Mouse (Mus musculus) MEL (cell line): ENCODE results near the gene Ybx1. TPM values are rescaled to one million over a fixed set of nuclear protein-coding genes. Genes with fewer than 3 reads are reported as not detected.

ENCODE experiments used
- DNase-seq: peaks from one replicate; pipeline ENCODE4 v3.0.0; 2011; ENCODE audit warnings: low read depth, low spot score
- H3K27ac ChIP-seq: 2 replicates; pipeline ENCODE4 v1.5.1; 2012; ENCODE audit warnings: low read depth, mild to moderate bottlenecking, control low read depth, low read length, moderate library complexity; ENCODE audit not compliant: control insufficient read depth
- H3K27me3 ChIP-seq, 2 experiments: fragments of 150-350 bp in 1 of 2; sonication (generic) in 1 of 2; 2 replicates each; pipeline ENCODE4 v1.6.1; 2012; ENCODE audit warnings: low read length in 2 of 2, mild to moderate bottlenecking in 2 of 2, improper control_type of control experiment in 1 of 2, moderate library complexity in 1 of 2; ENCODE audit not compliant: insufficient read depth in 2 of 2, control insufficient read depth in 1 of 2
- H3K36me3 ChIP-seq, 2 experiments: 2 replicates each; pipeline ENCODE4 v1.6.1; 2012 to 2014; ENCODE audit warnings: low read length in 2 of 2, improper control_type of control experiment in 1 of 2, inconsistent platforms in 1 of 2, mild to moderate bottlenecking in 1 of 2; ENCODE audit not compliant: insufficient read depth in 2 of 2, control insufficient read depth in 1 of 2
- H3K4me1 ChIP-seq, 2 experiments: fragments of 150-350 bp in 1 of 2; sonication (generic) in 1 of 2; 2 replicates each; pipeline ENCODE4 v1.6.1; 2012; ENCODE audit warnings: low read length in 2 of 2, improper control_type of control experiment in 1 of 2, mild to moderate bottlenecking in 1 of 2; ENCODE audit not compliant: insufficient read depth in 2 of 2, control insufficient read depth in 1 of 2
- H3K4me3 ChIP-seq, 2 experiments: fragments of 150-350 bp in 1 of 2; sonication (generic) in 1 of 2; 2 replicates each; pipeline ENCODE4 v1.5.1; 2012; ENCODE audit warnings: low read depth in 2 of 2, low read length in 2 of 2, mild to moderate bottlenecking in 2 of 2, moderate library complexity in 2 of 2, control low read depth in 1 of 2, improper control_type of control experiment in 1 of 2; ENCODE audit not compliant: control insufficient read depth in 1 of 2, insufficient read depth in 1 of 2
- H3K79me2 ChIP-seq: 2 replicates; pipeline ENCODE4 v1.6.1; 2012; ENCODE audit warnings: mild to moderate bottlenecking, low read length, moderate library complexity; ENCODE audit not compliant: control insufficient read depth, poor library complexity, insufficient read depth
- H3K9ac ChIP-seq: 2 replicates; pipeline ENCODE4 v1.6.1; 2012; ENCODE audit warnings: low read depth, mild to moderate bottlenecking, control low read depth, low read length, moderate library complexity; ENCODE audit not compliant: control insufficient read depth, poor library complexity, severe bottlenecking
- H3K9me3 ChIP-seq: fragments of 150-350 bp; sonication (generic); replicated peaks from 2 replicates; pipeline ENCODE4 v1.6.1; 2012; ENCODE audit warnings: mild to moderate bottlenecking, low read length, improper control_type of control experiment, moderate library complexity; ENCODE audit not compliant: insufficient read depth
- BHLHE40 ChIP-seq: IDR thresholded peaks from 2 replicates; pipeline ENCODE4 v1.6.1; 2012; ENCODE audit warnings: low read depth, mild to moderate bottlenecking, inconsistent platforms, low read length, improper control_type of control experiment, borderline replicate concordance
- CHD1 ChIP-seq: IDR thresholded peaks from 2 replicates; pipeline ENCODE4 v1.6.1; 2012; ENCODE audit warnings: low read depth, mild to moderate bottlenecking, inconsistent platforms, low read length, improper control_type of control experiment
- CHD2 ChIP-seq: IDR thresholded peaks from 2 replicates; pipeline ENCODE4 v1.6.1; 2011; ENCODE audit warnings: low read length, improper control_type of control experiment
- CTCF ChIP-seq, 3 experiments: IDR thresholded peaks in 2 of 3; conservative IDR thresholded peaks in 1 of 3; 2 replicates each; pipeline ENCODE4 v1.5.1; 2011 to 2012; ENCODE audit warnings: low read length in 3 of 3, low read depth in 2 of 3, mild to moderate bottlenecking in 2 of 3, improper control_type of control experiment in 1 of 3, inconsistent platforms in 1 of 3, mixed read lengths in 1 of 3, moderate library complexity in 1 of 3; ENCODE audit not compliant: control insufficient read depth in 1 of 3, insufficient read depth in 1 of 3, poor library complexity in 1 of 3, severe bottlenecking in 1 of 3
- ELF1 ChIP-seq: IDR thresholded peaks from 2 replicates; pipeline ENCODE4 v1.6.1; 2014; ENCODE audit warnings: low read depth, mild to moderate bottlenecking, inconsistent platforms, low read length, improper control_type of control experiment, moderate library complexity
- ETS1 ChIP-seq: IDR thresholded peaks from 2 replicates; pipeline ENCODE4 v1.6.1; 2012; ENCODE audit warnings: low read depth, mild to moderate bottlenecking, inconsistent platforms, low read length, improper control_type of control experiment, moderate library complexity
- GATA1 ChIP-seq: IDR thresholded peaks from 2 replicates; pipeline ENCODE4 v1.6.1; 2011; ENCODE audit warnings: low read depth, low read length, improper control_type of control experiment
- HCFC1 ChIP-seq: IDR thresholded peaks from 2 replicates; pipeline ENCODE4 v1.6.1; 2012; ENCODE audit warnings: low read depth, mild to moderate bottlenecking, inconsistent platforms, low read length, improper control_type of control experiment, moderate library complexity
- KAT2A ChIP-seq: conservative IDR thresholded peaks from 2 replicates; pipeline ENCODE4 v1.6.1; 2012; ENCODE audit warnings: low read depth, low read length, improper control_type of control experiment, inconsistent platforms
- MAFK ChIP-seq: IDR thresholded peaks from 2 replicates; pipeline ENCODE4 v1.6.1; 2011; ENCODE audit warnings: low read depth, mild to moderate bottlenecking, low read length, improper control_type of control experiment, borderline replicate concordance
- MAX ChIP-seq: IDR thresholded peaks from 2 replicates; pipeline ENCODE4 v1.6.1; 2011; ENCODE audit warnings: low read length, improper control_type of control experiment
- MXI1 ChIP-seq: IDR thresholded peaks from 2 replicates; pipeline ENCODE4 v1.6.1; 2011; ENCODE audit warnings: mild to moderate bottlenecking, low read depth, low read length, improper control_type of control experiment
- MYC ChIP-seq: IDR thresholded peaks from 2 replicates; pipeline ENCODE4 v1.6.1; 2011; ENCODE audit warnings: low read depth, mild to moderate bottlenecking, low read length, improper control_type of control experiment, moderate library complexity
- POLR2A ChIP-seq, 2 experiments: IDR thresholded peaks; 2 replicates each; pipeline ENCODE4 v1.6.1; 2011 to 2012; ENCODE audit warnings: low read length in 2 of 2, mild to moderate bottlenecking in 2 of 2, control low read depth in 1 of 2, improper control_type of control experiment in 1 of 2, low read depth in 1 of 2, moderate library complexity in 1 of 2; ENCODE audit not compliant: control insufficient read depth in 1 of 2, insufficient read depth in 1 of 2, poor library complexity in 1 of 2
- POLR2AphosphoS2 ChIP-seq: IDR thresholded peaks from 2 replicates; pipeline ENCODE4 v1.6.1; 2011; ENCODE audit warnings: low read length, improper control_type of control experiment
- SIN3A ChIP-seq: IDR thresholded peaks from 2 replicates; pipeline ENCODE4 v1.6.1; 2012; ENCODE audit warnings: low read length, improper control_type of control experiment, inconsistent platforms
- SMC3 ChIP-seq: IDR thresholded peaks from 2 replicates; pipeline ENCODE4 v1.6.1; 2011; ENCODE audit warnings: low read depth, low read length, improper control_type of control experiment
- TAL1 ChIP-seq: IDR thresholded peaks from 2 replicates; pipeline ENCODE4 v1.6.1; 2012; ENCODE audit warnings: mild to moderate bottlenecking, inconsistent platforms, low read length, moderate library complexity, mixed read lengths
- TBP ChIP-seq: IDR thresholded peaks from 2 replicates; pipeline ENCODE4 v1.8.0; 2011; ENCODE audit warnings: low read depth, low read length, improper control_type of control experiment
- USF1 ChIP-seq: IDR thresholded peaks from 2 replicates; pipeline ENCODE4 v1.6.1; 2014; ENCODE audit warnings: low read depth, mild to moderate bottlenecking, inconsistent platforms, low read length, improper control_type of control experiment, moderate library complexity
- ZC3H11A ChIP-seq: IDR thresholded peaks from 2 replicates; pipeline ENCODE4 v1.6.1; 2012; ENCODE audit warnings: low read depth, mild to moderate bottlenecking, inconsistent platforms, low read length, improper control_type of control experiment
- ZNF384 ChIP-seq: IDR thresholded peaks from 2 replicates; pipeline ENCODE4 v1.6.1; 2012; ENCODE audit warnings: low read depth, mild to moderate bottlenecking, inconsistent platforms, low read length, improper control_type of control experiment
- polyA plus RNA-seq, 2 experiments: library from polyadenylated mRNA; stranded (reverse) in 1 of 2; unstranded in 1 of 2; fragments of >175 nt in 1 of 2; fragments of >200 nt in 1 of 2; gene quantifications; 2 replicates each; pipeline versions ENCODE4 v1.2.1 to v1.2.4; 2012; ENCODE audit warnings: low replicate concordance in 2 of 2, low read depth in 1 of 2; ENCODE audit not compliant: insufficient read length in 2 of 2, insufficient read depth in 1 of 2, missing spikeins in 1 of 2
- total RNA-seq: library from RNA; depleted of rRNA; stranded (reverse); fragments of 300-350 nt; gene quantifications from 2 replicates; pipeline ENCODE4 v1.2.3, GENCODE M21; 2012

Ybx1 gene
- total and polyA plus RNA-seq, 3 experiments, result 979 to 2,666 (median 2,172) TPM

DNA sequence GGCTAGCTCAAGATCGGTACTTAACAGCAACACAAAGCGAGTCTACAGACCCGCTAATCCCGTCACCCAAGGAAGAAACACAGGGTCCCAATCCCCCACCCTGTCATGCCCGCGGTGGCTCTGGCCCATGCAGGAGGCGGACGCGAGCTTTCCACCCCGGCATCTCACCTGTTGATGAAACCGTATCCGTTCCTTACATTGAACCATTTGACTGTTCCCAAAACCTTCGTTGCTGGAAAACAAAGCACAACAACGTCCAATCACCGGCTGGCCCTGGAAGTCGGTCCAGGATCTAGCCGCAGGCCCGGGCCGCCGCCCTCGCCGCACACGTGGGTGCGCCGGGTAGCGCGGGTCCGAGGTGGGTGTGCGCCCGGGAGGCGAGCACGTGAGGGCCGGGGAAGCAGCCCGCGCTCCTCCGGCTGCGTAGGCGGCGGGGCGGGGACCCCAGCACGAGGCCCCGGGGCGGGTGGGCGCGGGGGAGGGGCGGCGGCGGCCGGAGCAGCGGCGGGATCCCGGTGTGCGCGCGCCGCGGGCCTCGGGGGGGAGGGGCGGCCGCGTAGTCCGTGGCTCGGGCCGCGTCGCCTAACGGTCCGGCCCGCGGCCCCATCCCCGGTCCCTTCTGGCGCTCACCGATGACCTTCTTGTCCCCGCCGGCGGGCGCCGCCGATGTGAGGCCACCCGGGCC is 688 bp downstream of the Ybx1 start:
- Histone ChIP-seq H3K36me3 (peaks cover 14 to 26% of the 10 kb centered on the region in 2 experiments), H3K79me2 (peaks cover 60% of the 10 kb centered on the region), H3K9ac (peak overlapping the region; percentile 99), H3K4me1 (peaks cover 2 to 15% of the 10 kb centered on the region in 2 experiments; a peak in 3 of 4 replicates), H3K4me3 (peak overlapping the region; percentile 84 to 99), H3K27ac (peak overlapping the region; percentile 96), H3K9me3 (no peaks in the 10 kb centered on the region), H3K27me3 (no peaks in the 10 kb centered on the region)
- peak; percentile 55 for DNase-seq
- peak; percentile 97; the same call in 1 of the 2 replicates for TF ChIP-seq CHD1
- peak; percentile 23; the same call in 1 of the 2 replicates for TF ChIP-seq MYC
- no peak for TF ChIP-seq ZNF384
- TF ChIP-seq TAL1, result no peak
- peak in 1 of 2 experiments; percentile 43; a peak in 1 of 4 replicates for TF ChIP-seq POLR2A (IDR thresholded peaks at IDR 0.05; ENCODE audit: control insufficient read depth in 1 of 2, insufficient read depth in 1 of 2, low read depth in 1 of 2, low read length in 2 of 2, poor library complexity in 1 of 2)
- TF ChIP-seq SIN3A, result peak; percentile 57
- TF ChIP-seq MXI1, result peak; percentile 98
- peak; percentile 68 for TF ChIP-seq MAX
- TF ChIP-seq BHLHE40, result peak; percentile 52; the same call in 1 of the 2 replicates

DNA sequence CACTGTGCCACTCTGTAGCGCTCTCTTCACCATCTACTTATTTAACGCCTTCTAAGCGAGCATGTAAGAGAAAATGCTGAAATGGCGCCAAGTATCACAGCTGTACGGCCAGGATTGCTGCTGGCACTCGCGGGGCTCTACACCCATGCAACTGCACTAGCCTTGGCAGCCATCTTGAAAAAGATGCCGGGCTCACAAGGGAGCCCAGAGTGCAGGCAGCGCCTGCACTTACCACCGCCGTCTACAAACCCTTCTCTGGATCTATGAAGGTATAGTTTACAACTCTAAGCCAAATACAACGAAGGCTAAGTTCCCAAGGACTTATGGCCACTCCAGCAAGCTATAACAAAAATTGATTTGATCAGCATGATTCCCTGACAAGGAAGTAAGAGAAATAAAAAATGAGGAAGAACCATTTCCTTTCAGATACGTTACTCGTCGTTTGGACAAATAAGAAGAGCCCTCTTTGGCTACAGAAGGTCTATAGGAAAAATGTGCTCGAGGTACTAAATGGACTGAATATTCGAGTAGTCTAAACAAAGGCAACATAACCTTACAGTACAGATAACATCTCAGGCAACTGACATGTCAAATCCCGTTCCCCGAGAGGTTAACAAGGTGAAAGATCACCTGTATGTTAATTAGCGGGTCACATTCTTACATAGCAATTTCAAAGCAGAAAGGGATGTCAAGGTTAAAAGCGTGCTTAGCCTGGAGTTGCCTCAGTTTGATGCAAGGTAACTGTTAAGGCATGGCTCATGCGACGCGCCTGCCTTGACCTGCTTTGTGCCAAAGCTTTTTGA is 1.4 kb downstream of the Ybx1 start:
- peaks cover 6 to 21% of the 10 kb centered on the region in 2 experiments for H3K4me1 ChIP-seq
- H3K9me3 ChIP-seq, result no peaks in the 10 kb centered on the region
- peaks cover 66% of the 10 kb centered on the region for H3K79me2 ChIP-seq
- H3K4me3 ChIP-seq, result peak overlapping the region; percentile 84 to 99
- H3K9ac ChIP-seq, result peak overlapping the region; percentile 99
- H3K27me3 ChIP-seq, result no peaks in the 10 kb centered on the region
- DNase-seq, result peak; percentile 85
- H3K27ac ChIP-seq, result peak overlapping the region; percentile 96
- TF ChIP-seq ZC3H11A, result no peak
- no peak for TF ChIP-seq CHD2
- peak; percentile 36 for TF ChIP-seq TBP
- peak; percentile 52; the same call in 1 of the 2 replicates for TF ChIP-seq ELF1
- peak; percentile 28; the same call in 1 of the 2 replicates for TF ChIP-seq POLR2AphosphoS2
- no peak; the same call in 1 of the 2 replicates for TF ChIP-seq MXI1
- TF ChIP-seq GATA1, result peak; percentile 46; the same call in 1 of the 2 replicates
- TF ChIP-seq CHD1, result peak; percentile 97; the same call in 1 of the 2 replicates
- TF ChIP-seq MAFK, result no peak
- TF ChIP-seq POLR2A (IDR thresholded peaks at IDR 0.05; ENCODE audit: control insufficient read depth in 1 of 2, insufficient read depth in 1 of 2, low read depth in 1 of 2, low read length in 2 of 2, poor library complexity in 1 of 2), result peak in 1 of 2 experiments; percentile 25; a peak in 1 of 4 replicates
- peak; percentile 15; the same call in 1 of the 2 replicates for TF ChIP-seq HCFC1
- peak; percentile 83 for TF ChIP-seq SIN3A
- TF ChIP-seq MYC, result peak; percentile 91
- TF ChIP-seq CTCF (IDR thresholded peaks at IDR 0.05 in 2 of 3, conservative IDR thresholded peaks at IDR 0.05 in 1 of 3; ENCODE audit: control insufficient read depth in 1 of 3, insufficient read depth in 1 of 3, low read depth in 2 of 3, low read length in 3 of 3, poor library complexity in 1 of 3, severe bottlenecking in 1 of 3), result no peak
- no peak for TF ChIP-seq USF1
- no peak for TF ChIP-seq KAT2A
- no peak for TF ChIP-seq SMC3
- no peak for TF ChIP-seq ETS1
- TF ChIP-seq, all 39 proteins: peak for 9
- peaks cover 20 to 33% of the 10 kb centered on the region in 2 experiments for H3K36me3 ChIP-seq
